In the genomic region with DNA sequence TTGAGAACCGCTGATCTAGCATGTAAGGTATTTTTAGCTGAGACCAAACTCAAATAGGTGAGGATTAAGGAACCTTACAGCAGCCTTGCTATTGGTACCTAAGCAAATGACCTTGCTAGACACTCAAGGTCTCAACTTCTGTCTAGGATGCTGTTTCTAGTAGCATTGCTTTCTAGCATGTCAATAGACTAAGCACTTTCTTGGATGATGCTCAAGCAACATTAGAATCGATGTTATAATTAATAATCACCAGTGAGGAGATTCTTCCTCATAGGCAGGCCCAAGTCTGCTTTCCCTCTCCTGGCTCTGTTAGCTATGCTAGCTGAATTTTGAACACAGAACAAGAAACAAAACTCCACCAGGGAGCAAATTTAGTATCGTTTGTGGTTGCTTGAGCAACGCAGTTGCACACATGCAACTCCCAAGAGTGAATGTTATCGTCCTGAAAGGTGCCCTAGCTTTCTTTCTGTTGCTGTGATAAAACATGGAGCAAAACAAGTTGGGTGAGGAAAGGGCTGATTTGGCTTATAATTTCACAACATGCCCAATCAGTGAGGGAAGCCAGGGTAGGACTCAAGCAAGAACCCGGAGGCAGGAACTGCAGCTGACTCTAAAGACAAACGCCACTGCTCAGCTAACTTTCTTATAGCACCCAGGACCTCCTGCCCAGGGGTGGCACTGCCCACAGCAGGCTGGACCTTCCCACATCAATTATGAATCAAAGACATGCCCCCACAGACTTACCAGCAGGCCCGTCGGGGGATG, we compare ENCODE assay signal across 17 mouse cellular contexts. TPM values are rescaled to one million over a fixed set of nuclear protein-coding genes. Genes with fewer than 3 reads are reported as not detected.
DNase-seq lines count a peak whose midpoint lies in the region; ATAC-seq lines count a peak whose summit lies in the region.
"Had no signal": no experiment of that assay in that cellular context is flagged by ENCODE, and none has a peak within 500 bp of the region (broad histone marks: within the 10 kb centered on the region; RNA-seq: fewer than 3 reads in every experiment).

No protein-coding gene starts in this region.

- H3K9me3 ChIP-seq in kidney, embryonic 15.5 days (replicated peaks) = no peaks in the 10 kb centered on the region
- H3K9me3 ChIP-seq: forebrain, embryonic 10.5 days had no signal

- no peaks in the 10 kb centered on the region for H3K27me3 ChIP-seq in kidney, embryonic 15.5 days

- H3K9ac ChIP-seq in kidney, embryonic 15.5 days = no peak overlapping the region

- peak; percentile 84 for DNase-seq in 416B (ENCODE audit: low read depth)
- no peak for DNase-seq in left cerebral cortex, adult 8-10 months (ENCODE audit: low spot score in 2 of 2)
- DNase-seq in lung, postnatal 10 days = no peak
- DNase-seq: cerebellum, adult 18-20 months had no signal

- ATAC-seq in CD4-positive, CD25-positive, alpha-beta regulatory T cell, adult 4 months = peak; percentile 19
- peak; percentile 60 for ATAC-seq in granulocyte monocyte progenitor cell, adult 5-6 weeks (replicated peaks; ENCODE audit: poor library complexity, severe bottlenecking)
- ATAC-seq in megakaryocyte, adult 5-6 weeks (ENCODE audit: poor library complexity, severe bottlenecking) = peak; percentile 51
- no peak for ATAC-seq in kidney, embryonic 15.5 days (replicated peaks; ENCODE audit: low FRiP score)
- ATAC-seq: hindbrain, embryonic 16.5 days had no signal

- no peaks in the 10 kb centered on the region for H3K36me3 ChIP-seq in kidney, embryonic 15.5 days
- H3K36me3 ChIP-seq: forebrain, embryonic 10.5 days had no signal

- no peak overlapping the region for H3K27ac ChIP-seq in kidney, embryonic 15.5 days
- H3K27ac ChIP-seq: forebrain, embryonic 10.5 days; kidney, postnatal 0 days had no signal

- no peak overlapping the region for H3K4me2 ChIP-seq in kidney, embryonic 15.5 days

- WGBS in kidney, embryonic 15.5 days = 81% methylated on average over 9 of the region's 9 CpGs

- no peaks in the 10 kb centered on the region for H3K4me1 ChIP-seq in kidney, embryonic 15.5 days
- H3K4me1 ChIP-seq: forebrain, embryonic 10.5 days had no signal

- H3K4me3 ChIP-seq in kidney, embryonic 15.5 days (replicated peaks) = no peak overlapping the region
- H3K4me3 ChIP-seq: forebrain, embryonic 10.5 days had no signal

RNA-seq across cellular contexts. Expression of a gene that starts 0.5 kb away (rescaled TPM):
- 100 to 1,000 TPM; 116 to 144 TPM for polyA plus RNA-seq in CD4-positive, CD25-positive, alpha-beta regulatory T cell, adult 4 months (2017; shearing (Covaris generic))
- total RNA-seq in granulocyte monocyte progenitor cell, adult 5-6 weeks (2014; fragmentation: Nextera tagmentation) = 496 and 560 TPM in 2 replicates
- 506 and 574 TPM in 2 replicates for total RNA-seq in granulocyte monocyte progenitor cell, adult 5-6 weeks (2017)
- total RNA-seq in megakaryocyte, adult 5-6 weeks (2015) = 703 and 727 TPM in 2 replicates
- total RNA-seq in megakaryocyte, adult 5-6 weeks (2017) = 548 and 598 TPM in 2 replicates
- total RNA-seq in left cerebral cortex, adult 8-10 months (2022) = 1 to 10 TPM in 3 of 4 experiments, under 1 TPM in 1; 0.34 to 3.9 (median 1.9) TPM
- polyA plus RNA-seq in kidney, embryonic 15.5 days (2015; fragmentation: Nextera tagmentation; extraction: Ambion mirVana) = 1.9 and 2.5 TPM in 2 replicates

RNA-seq across cellular contexts. Expression of a gene that starts 29.5 kb away (rescaled TPM):
- 10 to 100 TPM; 43.4 to 46.6 TPM for polyA plus RNA-seq in CD4-positive, CD25-positive, alpha-beta regulatory T cell, adult 4 months (2017; shearing (Covaris generic))
- 58.0 and 60.9 TPM in 2 replicates for total RNA-seq in granulocyte monocyte progenitor cell, adult 5-6 weeks (2014; fragmentation: Nextera tagmentation)
- 67.6 and 80.2 TPM in 2 replicates for total RNA-seq in granulocyte monocyte progenitor cell, adult 5-6 weeks (2017)
- 46.2 and 50.3 TPM in 2 replicates for total RNA-seq in megakaryocyte, adult 5-6 weeks (2015)
- total RNA-seq in megakaryocyte, adult 5-6 weeks (2017) = 29.0 and 33.3 TPM in 2 replicates
- 10 to 100 TPM; 37.3 to 43.5 (median 40.3) TPM for total RNA-seq in left cerebral cortex, adult 8-10 months (2022)
- polyA plus RNA-seq in kidney, embryonic 15.5 days (2015; fragmentation: Nextera tagmentation; extraction: Ambion mirVana) = 50.0 and 52.8 TPM in 2 replicates

RNA-seq across cellular contexts. Expression of a gene that starts 58.1 kb away (rescaled TPM):
- not detected for polyA plus RNA-seq in CD4-positive, CD25-positive, alpha-beta regulatory T cell, adult 4 months (2017; shearing (Covaris generic))
- total RNA-seq in granulocyte monocyte progenitor cell, adult 5-6 weeks (2014; fragmentation: Nextera tagmentation) = not detected in 2 replicates
- total RNA-seq in granulocyte monocyte progenitor cell, adult 5-6 weeks (2017) = not detected in 2 replicates
- total RNA-seq in megakaryocyte, adult 5-6 weeks (2015) = not detected in 2 replicates
- not detected in 2 replicates for total RNA-seq in megakaryocyte, adult 5-6 weeks (2017)
- not detected for total RNA-seq in left cerebral cortex, adult 8-10 months (2022)
- polyA plus RNA-seq in kidney, embryonic 15.5 days (2015; fragmentation: Nextera tagmentation; extraction: Ambion mirVana) = not detected in 2 replicates
- total RNA-seq: adrenal gland, postnatal 4 days; heart, adult 18-20 months; heart, postnatal 10 days; layer of hippocampus, postnatal 25 days had no signal
- polyA plus RNA-seq: forebrain, embryonic 10.5 days; hindbrain, embryonic 16.5 days; kidney, postnatal 0 days; limb, embryonic 14.5 days; thymus, postnatal 0 days had no signal

Comparison
In these comparisons a context has a peak if more than half of its experiments do, and no peak if none do; other contexts are left out.
1. RNA of a gene that starts 0.5 kb away (total RNA-seq): 548 to 727 TPM in megakaryocyte, adult 5-6 weeks and 496 to 574 TPM in granulocyte monocyte progenitor cell, adult 5-6 weeks; 0.34 to 3.9 TPM in left cerebral cortex, adult 8-10 months; every median in the first group is over 100 times any median in the second.